Mouse (Mus musculus) midbrain, embryonic 16.5 days (tissue): ENCODE measurements at regions not wholly inside any gene's neighbourhood (a gene's known extent, or its start where the extent isn't known, plus 50 kb on each side); places are given as distances from the start of the nearest gene placed in this dataset.

Experiments
- ATAC-seq: fragments of 200-750 bp; cut with Nextera tagmentation; 2 replicates; pipeline ENCODE4 v1.8.0; 2017; ENCODE audit warnings: moderate TSS enrichment
- H3K27ac ChIP-seq: fragments of 300-500 bp; sonication (generic); 2 replicates; pipeline ENCODE4 v1.5.1; 2014; ENCODE audit warnings: mild to moderate bottlenecking, low read length, mixed read lengths
- H3K27me3 ChIP-seq: fragments of 300-500 bp; sonication (generic); 2 replicates; pipeline ENCODE4 v1.6.1; 2014; ENCODE audit warnings: low read depth, low read length, mixed read lengths; ENCODE audit not compliant: control insufficient read depth, insufficient read depth
- H3K36me3 ChIP-seq: fragments of 300-500 bp; sonication (generic); 2 replicates; pipeline ENCODE4 v1.6.1; 2014; ENCODE audit warnings: mild to moderate bottlenecking, low read length, moderate library complexity, mixed read lengths; ENCODE audit not compliant: control insufficient read depth, insufficient read depth
- H3K4me1 ChIP-seq: fragments of 300-500 bp; sonication (generic); 2 replicates; pipeline ENCODE4 v1.6.1; 2014; ENCODE audit warnings: mild to moderate bottlenecking, low read length, mixed read lengths; ENCODE audit not compliant: control insufficient read depth, insufficient read depth
- H3K4me2 ChIP-seq: fragments of 300-500 bp; sonication (generic); 2 replicates; pipeline ENCODE4 v1.6.1; 2014; ENCODE audit warnings: mild to moderate bottlenecking, low read length, mixed read lengths
- H3K4me3 ChIP-seq: fragments of 300-500 bp; sonication (generic); 2 replicates; pipeline ENCODE4 v1.5.1; 2014; ENCODE audit warnings: low read depth, mild to moderate bottlenecking, low read length, moderate library complexity, mixed read lengths
- H3K9ac ChIP-seq: fragments of 300-500 bp; sonication (generic); 2 replicates; pipeline ENCODE4 v1.6.1; 2014; ENCODE audit warnings: low read depth, low read length, mixed read lengths
- H3K9me3 ChIP-seq: fragments of 300-500 bp; sonication (generic); replicated peaks from 2 replicates; pipeline ENCODE4 v1.6.1; 2014; ENCODE audit warnings: mild to moderate bottlenecking, low read length, mixed read lengths; ENCODE audit not compliant: control insufficient read depth, poor library complexity, severe bottlenecking
- WGBS: fragments of 180-500 bp; shearing (Covaris S2); extraction: QIAGEN DNeasy Blood & Tissue Kit; methylation state at CpG from one replicate; pipeline ENCODE4 v1.1.7; 2014; 5-methylcytosine and 5-hydroxymethylcytosine counted together

DNA sequence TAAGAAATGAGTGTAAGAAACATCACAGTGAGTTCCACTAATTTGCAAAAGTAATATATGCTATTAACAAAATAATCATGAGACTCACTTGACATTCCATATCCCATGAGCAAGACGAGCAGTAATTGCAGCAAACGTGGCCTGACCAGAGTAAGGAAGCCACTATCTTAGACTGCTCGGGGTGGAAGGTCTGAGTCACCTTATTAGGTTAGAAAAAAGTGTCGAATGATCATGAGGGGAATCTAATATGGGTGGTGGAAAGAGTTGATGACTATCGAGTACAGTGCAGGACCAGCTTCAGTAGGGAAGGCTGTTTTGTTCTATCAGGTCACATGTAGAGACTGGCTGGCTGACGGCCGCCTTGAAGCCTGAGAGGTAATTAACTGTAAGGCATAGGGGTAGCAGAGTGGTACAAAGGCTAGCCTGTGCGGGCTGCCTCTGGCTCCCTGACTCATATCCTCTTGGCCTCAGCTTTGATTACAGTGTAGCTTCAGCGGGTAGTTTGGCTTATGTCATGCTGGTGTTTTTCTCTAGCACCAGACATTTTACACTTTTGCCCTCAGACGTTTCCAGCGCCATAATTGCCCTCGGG is 167.9 kb upstream of the Cdkn2b start:
- H3K36me3 ChIP-seq, result no peaks in the 10 kb centered on the region
- ATAC-seq, result no peak
- no peaks in the 10 kb centered on the region for H3K9me3 ChIP-seq
- no peak overlapping the region for H3K9ac ChIP-seq
- no peak overlapping the region for H3K4me2 ChIP-seq
- H3K27me3 ChIP-seq, result no peaks in the 10 kb centered on the region
- no peaks in the 10 kb centered on the region for H3K4me1 ChIP-seq
- WGBS, result 85% methylated on average over 12 of the region's 12 CpGs
- H3K27ac ChIP-seq, result no peak overlapping the region
- H3K4me3 ChIP-seq, result no peak overlapping the region

DNA sequence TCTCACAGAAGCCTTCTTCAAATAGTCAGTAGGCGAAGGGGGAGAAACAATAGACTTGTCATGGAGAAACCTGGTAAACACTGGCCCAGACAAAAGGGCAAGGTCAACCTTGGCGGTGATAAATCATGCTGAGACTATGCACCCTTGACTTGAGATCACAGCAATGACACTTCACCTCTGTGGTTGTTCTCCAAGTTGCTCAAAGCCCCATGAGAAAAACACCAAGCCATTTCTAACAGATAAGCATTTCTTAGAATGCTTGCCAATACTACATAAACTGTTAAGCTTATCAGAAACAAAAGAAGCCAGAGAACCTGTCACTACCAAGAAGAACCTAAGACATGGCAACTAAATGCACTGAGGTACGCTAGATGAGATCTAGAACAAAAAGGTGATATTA is 165.0 kb upstream of the Cdkn2b start:
- Histone ChIP-seq H3K4me2 (no peak overlapping the region), H3K36me3 (no peaks in the 10 kb centered on the region), H3K9ac (no peak overlapping the region), H3K27me3 (no peaks in the 10 kb centered on the region), H3K4me3 (no peak overlapping the region), H3K27ac (no peak overlapping the region), H3K9me3 (no peaks in the 10 kb centered on the region), H3K4me1 (no peaks in the 10 kb centered on the region)
- ATAC-seq, result no peak
- WGBS, result 74% methylated on average over 3 of the region's 3 CpGs

GRCm38 (mm10) chr4:89474836-89475541 is 164.2 kb upstream of the Cdkn2b start:
- Histone ChIP-seq H3K4me2 (no peak overlapping the region), H3K9me3 (no peaks in the 10 kb centered on the region), H3K9ac (no peak overlapping the region), H3K36me3 (no peaks in the 10 kb centered on the region), H3K4me3 (no peak overlapping the region), H3K4me1 (peaks cover under 1% of the 10 kb centered on the region; the same call in 1 of the 2 replicates), H3K27me3 (no peaks in the 10 kb centered on the region), H3K27ac (no peak overlapping the region)
- no peak for ATAC-seq
- WGBS, result 79% methylated on average over 7 of the region's 7 CpGs

DNA sequence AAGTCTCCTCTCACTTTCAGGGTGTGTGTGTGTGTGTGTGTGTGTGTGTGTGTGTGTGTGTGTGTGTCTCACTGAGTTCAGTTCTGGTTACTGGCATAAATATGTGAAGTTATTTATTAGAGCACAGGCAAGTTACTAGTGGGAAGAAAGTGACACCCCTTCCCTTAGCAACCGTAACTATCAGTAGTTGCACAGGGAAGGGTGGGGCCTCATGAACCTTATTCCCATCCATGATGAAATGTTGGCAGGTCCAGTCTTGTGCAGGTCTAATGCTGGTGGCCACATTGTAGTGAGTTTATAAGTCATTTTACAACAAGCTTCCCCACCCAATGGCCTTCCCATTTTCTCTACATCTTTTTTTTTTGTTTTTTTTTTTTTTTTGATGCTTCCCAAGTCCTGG is 160.6 kb upstream of the Cdkn2b start:
- Histone ChIP-seq H3K27me3 (no peaks in the 10 kb centered on the region), H3K4me3 (no peak overlapping the region), H3K4me2 (no peak overlapping the region), H3K27ac (no peak overlapping the region), H3K36me3 (no peaks in the 10 kb centered on the region), H3K4me1 (peaks cover 4% of the 10 kb centered on the region; the same call in 1 of the 2 replicates), H3K9me3 (no peaks in the 10 kb centered on the region), H3K9ac (no peak overlapping the region)
- ATAC-seq, result no peak
- WGBS, result 93% methylated on average over 1 of the region's 1 CpGs

- no peak overlapping the region for H3K9ac ChIP-seq
- H3K4me3 ChIP-seq, result no peak overlapping the region
- H3K27ac ChIP-seq, result no peak overlapping the region
- no peak for ATAC-seq
- peaks cover 4% of the 10 kb centered on the region; the same call in 1 of the 2 replicates for H3K4me1 ChIP-seq
- no peaks in the 10 kb centered on the region for H3K9me3 ChIP-seq
- no peaks in the 10 kb centered on the region for H3K27me3 ChIP-seq
- WGBS, result 51% methylated on average over 2 of the region's 2 CpGs
- H3K36me3 ChIP-seq, result no peaks in the 10 kb centered on the region
- no peak overlapping the region for H3K4me2 ChIP-seq
These were observed 159.9 kb upstream of the Cdkn2b start for GRCm38 (mm10) chr4:89470756-89471155.

GRCm38 (mm10) chr4:89469883-89470282 is 159.0 kb upstream of the Cdkn2b start:
- whole genome bisulfite sequencing, result 17% methylated on average over 8 of the region's 8 CpGs
- Histone ChIP-seq H3K4me2 (no peak overlapping the region), H3K4me1 (peaks cover 4% of the 10 kb centered on the region; the same call in 1 of the 2 replicates), H3K9ac (no peak overlapping the region), H3K27me3 (no peaks in the 10 kb centered on the region), H3K9me3 (no peaks in the 10 kb centered on the region), H3K36me3 (no peaks in the 10 kb centered on the region), H3K27ac (no peak overlapping the region), H3K4me3 (no peak overlapping the region)
- 0 out of 2 replicates have a peak, but pooled peaks have one; percentile 36 for ATAC-seq

DNA sequence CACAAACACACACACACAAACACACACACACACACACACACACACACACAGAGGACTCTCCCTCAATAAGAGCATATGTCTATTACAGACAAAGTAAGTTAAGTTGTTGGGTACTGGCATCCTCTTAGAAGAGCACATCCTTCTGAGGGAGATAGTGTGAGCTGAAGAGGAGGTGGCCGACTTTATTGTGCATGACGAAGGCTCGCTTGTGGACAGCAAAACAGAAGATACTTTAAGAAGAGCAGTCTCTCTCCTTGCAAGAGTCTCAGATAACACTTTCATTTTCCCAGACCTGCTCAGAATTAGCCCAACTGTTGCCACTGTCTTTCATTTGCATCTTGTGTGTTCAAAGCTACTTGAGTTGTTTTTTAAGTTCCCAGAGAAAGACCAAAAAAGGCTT is 158.6 kb upstream of the Cdkn2b start:
- no peaks in the 10 kb centered on the region for H3K27me3 ChIP-seq
- no peaks in the 10 kb centered on the region for H3K36me3 ChIP-seq
- H3K9me3 ChIP-seq, result no peaks in the 10 kb centered on the region
- no peak for ATAC-seq
- no peak overlapping the region for H3K27ac ChIP-seq
- no peak overlapping the region for H3K4me3 ChIP-seq
- 76% methylated on average over 3 of the region's 3 CpGs for WGBS
- H3K4me2 ChIP-seq, result no peak overlapping the region
- H3K4me1 ChIP-seq, result peaks cover 4% of the 10 kb centered on the region; the same call in 1 of the 2 replicates
- no peak overlapping the region for H3K9ac ChIP-seq

DNA sequence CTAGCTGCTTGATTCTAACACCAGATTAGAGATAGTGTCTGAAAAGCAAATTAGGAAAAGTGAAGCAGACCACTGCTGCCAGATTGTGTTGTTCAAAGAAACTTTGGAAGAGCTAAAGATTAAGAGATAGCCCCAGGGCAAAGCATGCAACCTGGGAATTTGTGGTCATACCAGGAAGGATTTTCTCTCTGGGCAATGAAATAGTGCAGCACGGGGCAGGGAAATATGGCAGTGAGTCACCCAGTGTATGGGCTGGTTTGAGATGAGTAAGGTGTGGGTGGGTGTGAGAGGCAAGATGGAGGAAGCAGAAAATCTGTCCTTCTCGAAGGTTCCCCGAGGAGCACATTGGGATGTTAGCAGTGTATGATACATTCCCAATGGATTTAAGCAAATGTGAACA is 155.9 kb upstream of the Cdkn2b start:
- Histone ChIP-seq H3K4me2 (no peak overlapping the region), H3K4me1 (peaks cover 4% of the 10 kb centered on the region; the same call in 1 of the 2 replicates), H3K4me3 (no peak overlapping the region), H3K9me3 (no peaks in the 10 kb centered on the region), H3K36me3 (no peaks in the 10 kb centered on the region), H3K27ac (no peak overlapping the region), H3K27me3 (no peaks in the 10 kb centered on the region), H3K9ac (no peak overlapping the region)
- ATAC-seq, result no peak
- 90% methylated on average over 3 of the region's 3 CpGs for WGBS

GRCm38 (mm10) chr4:89463121-89463520 is 152.3 kb upstream of the Cdkn2b start:
- H3K27ac ChIP-seq, result no peak overlapping the region
- ATAC-seq, result no peak
- H3K9me3 ChIP-seq, result no peaks in the 10 kb centered on the region
- 89% methylated on average over 4 of the region's 4 CpGs for WGBS
- H3K4me2 ChIP-seq, result no peak overlapping the region
- H3K9ac ChIP-seq, result no peak overlapping the region
- H3K4me1 ChIP-seq, result no peaks in the 10 kb centered on the region
- H3K36me3 ChIP-seq, result no peaks in the 10 kb centered on the region
- no peaks in the 10 kb centered on the region for H3K27me3 ChIP-seq
- no peak overlapping the region for H3K4me3 ChIP-seq
